Mouse (Mus musculus): Measurements from ENCODE around the gene Gpank1.

GRCm38 (mm10) chr17:35126206-35126611, 5.0 kb downstream of the Gpank1 start, which contains the start of gene D17H6S53E:
- TF ChIP-seq CTCF (IDR thresholded peaks at IDR 0.05; ENCODE audit: insufficient read depth, low read depth, low read length) (no peak), POLR2A (IDR thresholded peaks at IDR 0.05; ENCODE audit: insufficient read depth, low read depth, low read length) (peak; percentile 92)

Measured in olfactory bulb, adult 2 months (tissue).